Mouse (Mus musculus) mouse trophoblast stem cell (cell line): ENCODE data around the gene Tmem127.
"Not testable (repeated sequence)": the region's sequence is repeated elsewhere in the genome, so short reads cannot be mapped to it uniquely, and the experiment has no call there.

ENCODE experiments used
- in situ Hi-C, 2 experiments: fragments of 300-500 bp; cut with MseI, MboI; formaldehyde crosslinking; loops; 2 replicates in 1 of 2; 3 replicates in 1 of 2; pipeline ENCODE4 v1.15.1; 2025

The Tmem127 gene

DNA sequence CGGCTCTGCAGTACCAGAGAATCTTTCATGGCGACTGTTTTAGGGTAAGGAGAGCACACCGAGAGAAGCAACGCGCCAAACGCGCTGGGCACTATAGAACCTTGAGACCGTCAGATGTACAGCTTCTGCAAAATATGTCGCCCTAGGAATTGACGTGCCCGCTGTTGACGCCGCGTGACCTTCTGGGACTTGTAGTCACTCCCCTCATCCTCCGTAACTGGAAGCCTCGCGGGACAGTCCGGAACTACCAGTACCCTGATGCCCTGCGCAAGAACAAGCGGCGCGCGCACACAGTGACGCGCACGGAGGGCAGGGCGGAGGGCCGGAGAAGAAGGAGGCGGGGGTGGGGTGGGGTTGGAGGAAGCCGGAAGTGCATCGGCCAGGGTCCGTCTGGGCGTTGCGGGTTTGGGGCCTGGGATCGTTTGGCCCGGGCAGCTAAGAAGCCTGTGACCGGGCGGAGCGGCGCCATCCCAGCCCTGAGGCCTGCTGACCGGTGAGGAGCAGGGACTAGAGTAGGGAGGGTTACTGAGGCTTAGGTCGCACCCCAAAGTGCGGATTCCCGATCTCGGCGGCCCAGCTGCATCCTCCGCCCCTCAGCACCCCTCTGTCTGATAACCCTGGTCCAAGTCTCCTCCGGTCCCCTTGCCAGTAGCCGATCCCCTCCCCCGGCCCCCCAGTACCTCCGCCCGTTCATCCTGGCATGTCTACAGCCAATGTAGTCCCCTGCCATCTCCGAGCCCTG is at the start of gene Tmem127, which contains the start of gene Ciao1:
Tmem127 (plus strand) TSS at position 317 of the 742 bp plus-strand sequence.
Ciao1 (minus strand) TSS at position 225 of the 742 bp plus-strand sequence.
- in situ Hi-C loops, result no loop called here

- in situ Hi-C loops, result no loop called here
Observed at GRCm38 (mm10) chr2:127204932-127205331, 42.8 kb upstream of the Tmem127 start.

DNA sequence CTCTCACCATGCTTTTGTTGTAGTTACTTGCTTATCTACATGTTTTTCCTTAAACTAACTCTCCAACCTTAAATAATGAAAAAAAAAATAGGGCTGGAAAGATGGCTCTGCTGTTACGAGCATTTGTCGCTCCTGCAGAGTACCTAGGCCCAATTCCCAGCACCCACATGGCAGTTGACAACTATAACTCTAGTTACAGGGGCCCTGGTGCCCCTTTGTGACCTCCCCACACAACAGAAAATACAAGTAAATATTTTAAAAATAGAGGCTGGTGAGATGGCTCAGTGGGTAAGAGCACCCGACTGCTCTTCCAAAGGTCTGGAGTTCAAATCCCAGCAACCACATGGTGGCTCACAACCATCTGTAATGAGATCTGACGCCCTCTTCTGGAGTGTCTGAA is 41.8 kb upstream of the Tmem127 start:
- in situ Hi-C loops, result not testable (repeated sequence)

- in situ Hi-C loops, result no loop called here
Observed at GRCm38 (mm10) chr2:127206916-127207315, 40.8 kb upstream of the Tmem127 start.

DNA sequence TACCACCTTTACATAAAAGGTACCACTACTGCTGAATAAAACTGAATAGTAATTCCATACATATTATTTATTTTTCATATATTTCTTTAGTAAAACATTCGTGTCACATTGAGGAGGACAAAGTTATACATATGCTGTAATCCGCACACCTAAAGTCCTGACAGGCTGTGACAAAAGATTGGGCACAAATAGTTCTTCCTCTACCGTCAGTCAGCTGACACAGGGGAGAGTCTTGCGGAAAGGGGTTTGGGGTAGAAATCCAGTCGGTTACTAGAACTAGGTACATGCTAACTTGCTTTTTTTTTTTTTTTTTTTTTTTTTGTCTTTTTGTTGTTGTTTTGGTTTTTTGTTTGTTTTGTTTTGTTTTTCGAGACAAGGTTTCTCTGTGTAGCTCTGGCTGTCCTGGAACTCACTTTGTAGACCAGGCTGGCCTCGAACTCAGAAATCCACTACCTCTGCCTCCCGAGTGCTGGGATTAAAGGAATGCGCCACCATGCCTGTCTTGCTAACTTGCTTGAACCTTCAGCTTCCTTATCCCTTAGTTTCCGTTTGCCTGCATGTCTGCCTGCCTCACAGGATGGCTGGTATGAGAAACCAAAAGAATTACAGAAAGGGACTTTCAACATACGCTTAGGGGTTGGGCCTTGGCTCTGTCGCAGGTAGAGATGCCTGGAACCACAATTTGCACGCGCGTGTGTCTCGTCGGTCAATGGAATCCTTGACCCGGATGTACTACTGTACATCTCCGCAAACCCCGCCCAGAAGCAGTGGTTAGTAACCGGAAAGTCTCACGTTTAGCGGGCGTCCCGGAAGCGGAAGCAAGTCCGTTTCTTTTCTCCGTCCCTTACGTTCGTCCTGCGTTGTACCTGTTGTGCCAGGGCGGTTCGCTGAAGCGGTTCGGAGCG is 39.9 kb upstream of the Tmem127 start, which contains the start of the genes 1810024B03Rik and Snrnp200:
1810024B03Rik (minus strand) TSS at position 734 of the 905 bp plus-strand sequence.
Snrnp200 (plus strand) TSS at position 840 of the 905 bp plus-strand sequence.
- in situ Hi-C loops, result no loop called here

DNA sequence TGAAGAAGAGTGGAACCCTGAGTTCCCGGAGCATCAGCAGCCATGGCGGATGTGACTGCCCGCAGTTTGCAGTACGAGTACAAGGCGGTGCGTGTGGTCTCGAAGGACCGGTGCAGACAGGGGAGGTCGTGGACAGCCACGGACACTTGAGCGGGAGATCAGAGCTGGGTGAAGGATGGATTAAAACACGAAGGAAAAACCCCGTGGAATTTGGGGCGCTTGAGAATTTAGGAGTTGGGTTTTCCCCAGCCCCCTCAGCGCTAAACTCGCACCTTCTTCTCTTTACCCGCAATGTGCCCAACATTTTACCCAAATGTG is 39.3 kb upstream of the Tmem127 start:
- in situ Hi-C loops, result no loop called here

- in situ Hi-C loops, result no loop called here
Observed at GRCm38 (mm10) chr2:127210701-127211100, 37.0 kb upstream of the Tmem127 start.

DNA sequence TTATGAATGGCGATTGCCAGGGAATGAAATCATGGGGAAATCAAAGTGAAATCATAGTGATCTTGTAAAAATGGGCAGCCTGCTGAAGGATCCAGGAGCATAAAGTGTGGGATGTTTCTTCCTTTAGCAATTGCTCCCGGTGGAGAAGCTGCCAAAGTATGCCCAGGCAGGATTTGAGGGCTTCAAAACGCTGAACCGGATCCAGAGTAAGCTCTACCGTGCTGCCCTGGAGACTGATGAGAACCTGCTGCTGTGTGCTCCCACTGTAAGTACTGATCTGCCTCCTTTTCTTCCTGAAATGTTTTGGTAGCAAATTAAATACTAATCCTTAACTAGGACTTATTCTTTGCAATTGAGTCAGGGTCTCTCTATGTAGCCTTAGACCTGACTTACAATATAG is 30.0 kb upstream of the Tmem127 start:
- in situ Hi-C loops, result no loop called here

DNA sequence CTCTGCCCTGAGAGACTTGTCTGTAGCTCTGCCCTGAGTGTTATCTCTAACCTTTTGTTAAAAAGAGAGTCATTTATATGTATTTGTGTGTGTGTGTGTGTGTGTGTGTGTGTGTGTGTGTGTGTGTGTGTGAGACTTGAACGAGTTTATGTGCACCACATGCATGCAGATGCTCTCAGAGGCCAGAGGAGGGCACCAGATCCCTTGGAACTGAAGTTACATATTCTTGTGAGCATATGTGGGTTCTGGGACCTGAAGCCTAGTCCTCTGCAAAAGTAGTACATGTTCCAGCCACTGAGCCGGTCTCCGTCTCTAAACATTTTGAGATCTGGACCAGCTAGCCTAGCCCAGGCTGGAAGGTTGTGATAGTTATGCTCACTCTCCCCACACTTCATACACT is 22.4 kb upstream of the Tmem127 start:
- in situ Hi-C loops, result no loop called here

DNA sequence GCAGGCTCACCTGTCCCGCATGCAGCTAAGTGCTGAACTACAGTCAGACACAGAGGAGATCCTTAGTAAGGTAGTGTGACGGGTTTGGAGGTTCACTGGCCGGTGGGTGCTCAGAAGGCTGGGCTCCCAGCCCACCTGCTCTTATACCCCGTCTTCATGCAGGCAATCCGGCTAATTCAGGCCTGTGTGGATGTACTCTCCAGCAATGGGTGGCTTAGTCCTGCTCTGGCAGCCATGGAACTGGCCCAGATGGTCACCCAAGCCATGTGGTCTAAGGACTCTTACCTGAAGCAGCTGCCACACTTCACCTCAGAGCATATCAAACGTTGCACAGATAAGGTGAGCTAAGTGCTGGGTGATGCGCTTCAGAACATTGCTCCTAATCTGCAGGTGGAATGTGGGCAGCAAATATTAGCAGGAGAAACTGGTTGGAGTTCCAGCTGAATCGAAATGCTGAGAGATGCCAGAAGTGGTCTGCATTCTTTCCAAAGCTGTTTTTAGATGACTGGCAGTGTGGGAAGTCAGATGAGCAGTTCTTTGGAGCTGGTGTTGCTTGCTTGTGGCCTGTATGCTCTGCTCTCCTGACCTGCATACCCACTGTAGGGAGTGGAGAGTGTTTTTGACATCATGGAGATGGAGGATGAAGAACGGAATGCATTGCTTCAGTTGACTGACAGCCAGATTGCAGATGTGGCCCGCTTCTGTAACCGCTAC is 9.7 kb upstream of the Tmem127 start:
- in situ Hi-C loops, result no loop called here

DNA sequence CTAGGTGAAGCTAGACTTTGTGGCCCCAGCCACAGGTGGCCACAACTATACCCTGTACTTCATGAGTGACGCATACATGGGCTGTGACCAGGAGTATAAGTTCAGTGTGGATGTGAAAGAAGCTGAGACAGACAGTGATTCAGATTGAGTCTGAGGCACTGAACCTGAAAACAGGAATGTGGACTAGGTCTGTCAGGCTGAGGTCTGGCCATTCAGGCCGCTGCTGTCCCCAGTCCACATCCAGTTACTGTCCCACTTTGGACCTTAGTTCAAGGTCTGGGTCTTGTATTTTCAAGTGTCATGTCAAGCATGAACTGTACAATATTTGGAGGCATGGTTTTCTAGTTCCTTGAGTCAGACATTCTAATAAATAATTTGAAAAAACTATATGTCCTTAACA is 7.6 kb upstream of the Tmem127 start:
- in situ Hi-C loops, result no loop called here

DNA sequence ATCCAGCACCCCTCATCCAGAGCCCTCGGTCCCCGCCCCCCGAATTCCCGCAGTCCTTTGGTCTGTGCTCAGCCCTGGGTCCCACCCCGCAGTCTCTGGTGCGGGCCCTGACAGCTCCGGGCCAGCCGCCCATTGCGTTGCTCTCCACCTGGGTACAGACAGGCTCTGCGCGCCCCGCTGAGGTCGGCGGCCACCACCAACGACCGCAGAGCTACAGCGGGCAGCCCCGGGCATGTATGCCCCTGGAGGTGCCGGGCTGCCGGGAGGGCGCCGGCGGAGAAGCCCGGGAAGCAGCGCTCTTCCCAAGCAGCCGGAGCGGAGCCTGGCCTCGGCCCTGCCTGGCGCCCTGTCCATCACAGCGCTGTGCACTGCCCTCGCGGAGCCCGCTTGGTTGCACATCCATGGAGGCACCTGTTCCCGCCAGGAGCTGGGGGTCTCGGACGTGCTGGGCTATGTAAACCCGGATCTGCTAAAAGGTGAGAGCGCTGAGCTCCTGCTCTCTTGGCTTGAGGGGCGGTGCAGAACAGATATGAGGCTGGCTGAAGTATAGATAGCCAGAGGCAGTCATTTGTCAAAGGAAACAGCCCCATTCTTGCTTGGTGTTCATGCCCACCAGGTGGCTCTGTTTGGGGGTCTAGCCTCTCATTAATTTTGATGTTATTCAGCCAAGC is 761 bp downstream of the Tmem127 start:
- in situ Hi-C loops, result no loop called here

DNA sequence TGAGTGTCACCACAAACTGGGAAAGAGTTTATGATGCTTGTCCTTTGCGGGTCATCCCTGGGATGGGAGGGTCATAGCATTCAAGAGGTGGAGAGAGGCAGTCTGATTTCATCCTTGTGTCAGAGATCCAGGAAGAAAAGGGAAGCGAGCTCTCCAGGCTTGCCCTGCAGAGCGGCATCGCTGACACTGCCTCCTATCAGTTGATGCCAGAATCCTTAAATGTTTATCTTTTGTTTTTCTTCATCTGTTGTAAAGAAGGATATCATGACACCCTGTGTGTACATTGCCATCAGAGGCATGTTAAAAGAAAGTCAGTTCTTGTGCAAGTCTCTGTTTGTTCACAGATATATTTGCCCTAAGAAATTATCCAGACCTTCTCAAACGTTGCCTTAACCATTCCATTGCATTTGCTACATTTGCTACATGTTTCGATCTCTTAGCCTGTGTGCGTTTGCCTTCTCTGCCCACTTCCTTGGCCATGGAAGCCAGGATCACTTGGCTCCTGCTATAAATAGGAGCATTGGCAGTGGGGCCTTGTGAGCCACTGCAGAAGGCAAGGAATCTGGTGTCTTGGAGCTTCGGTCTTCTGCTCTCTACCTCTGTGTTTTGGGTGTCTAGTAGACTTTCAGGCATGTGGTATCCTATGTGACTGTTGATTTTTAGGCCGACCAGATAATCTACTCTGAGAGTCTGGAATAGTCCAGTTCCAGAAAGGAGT is 2.7 kb downstream of the Tmem127 start:
- in situ Hi-C loops, result no loop called here

DNA sequence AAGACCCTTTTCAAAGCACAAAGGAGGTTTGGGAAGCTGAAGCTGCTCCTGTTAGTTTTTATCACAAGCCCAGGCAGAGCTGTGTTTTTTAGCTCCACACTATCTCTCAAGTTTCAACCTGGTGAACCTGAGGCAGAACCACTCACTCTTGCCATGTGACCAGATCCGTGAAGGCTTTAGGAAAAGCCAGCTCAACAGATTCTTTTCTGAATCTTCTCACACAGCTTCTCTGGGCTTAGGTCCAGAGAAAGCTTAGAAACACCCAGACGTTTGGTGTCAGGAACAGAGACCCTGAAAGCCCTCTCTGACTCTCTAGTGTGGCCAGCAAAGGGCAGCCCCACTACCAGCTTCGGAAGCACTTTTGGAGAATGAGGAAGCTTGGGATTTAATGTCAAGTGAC is 3.7 kb downstream of the Tmem127 start:
- in situ Hi-C loops, result no loop called here

DNA sequence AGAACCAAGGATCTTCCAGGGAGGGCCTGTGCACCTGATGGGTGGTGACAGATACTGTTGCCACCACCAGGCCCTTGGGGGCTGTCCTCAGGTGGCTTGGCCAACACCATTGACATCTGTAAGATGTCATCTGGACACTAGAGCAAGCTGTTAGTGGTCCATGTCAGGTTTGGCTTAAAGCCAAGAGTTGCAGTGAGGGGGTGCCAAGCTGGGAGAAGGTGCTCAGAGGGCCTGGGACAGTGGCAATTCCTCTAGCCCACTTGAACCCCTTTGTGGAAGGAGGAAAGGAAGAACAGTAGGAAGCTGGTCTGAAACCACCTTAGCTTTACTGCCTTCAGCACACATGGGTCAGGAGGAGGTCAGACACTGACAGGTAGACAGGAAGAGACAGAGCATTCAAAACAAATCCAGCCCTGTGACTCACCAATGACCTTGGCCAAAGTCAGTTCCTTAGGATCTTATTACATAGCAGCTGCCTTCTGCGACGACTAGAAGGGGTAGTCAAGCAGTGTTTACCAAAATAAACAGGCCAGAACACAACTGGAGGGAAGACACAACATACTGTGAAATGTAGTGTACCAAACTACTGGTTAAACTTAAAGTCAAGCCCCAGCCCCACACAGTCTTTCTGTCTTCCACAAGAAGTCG is 4.3 kb downstream of the Tmem127 start:
- in situ Hi-C loops, result no loop called here

- in situ Hi-C loops, result no loop called here
Observed at GRCm38 (mm10) chr2:127252787-127253186, 5.1 kb downstream of the Tmem127 start.

DNA sequence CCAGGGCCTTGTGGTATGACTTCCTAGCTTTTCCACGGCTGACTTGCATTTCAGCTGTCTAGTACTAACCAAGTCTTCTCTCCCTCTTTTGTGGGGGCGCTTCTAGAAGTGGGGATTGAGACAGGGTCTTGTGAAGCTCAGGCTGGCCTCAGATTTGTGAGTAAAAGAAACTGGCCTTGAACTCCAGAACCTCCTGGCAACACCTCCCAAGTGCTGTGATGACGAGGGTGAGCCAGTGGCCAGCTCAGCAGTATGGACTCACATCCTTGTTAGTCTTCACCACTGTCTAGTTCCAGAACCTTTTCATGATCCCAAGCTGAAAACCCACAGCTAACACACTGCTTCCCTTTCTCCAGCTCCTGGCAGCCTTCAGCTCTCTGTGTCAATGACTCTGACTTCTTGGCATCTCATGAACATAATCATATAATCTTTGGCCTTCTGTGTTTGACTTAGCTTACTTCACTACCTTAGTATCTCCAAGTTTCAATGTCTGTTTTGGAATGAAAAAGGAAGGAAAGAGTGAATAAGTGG is 7.0 kb downstream of the Tmem127 start:
- in situ Hi-C loops, result no loop called here

DNA sequence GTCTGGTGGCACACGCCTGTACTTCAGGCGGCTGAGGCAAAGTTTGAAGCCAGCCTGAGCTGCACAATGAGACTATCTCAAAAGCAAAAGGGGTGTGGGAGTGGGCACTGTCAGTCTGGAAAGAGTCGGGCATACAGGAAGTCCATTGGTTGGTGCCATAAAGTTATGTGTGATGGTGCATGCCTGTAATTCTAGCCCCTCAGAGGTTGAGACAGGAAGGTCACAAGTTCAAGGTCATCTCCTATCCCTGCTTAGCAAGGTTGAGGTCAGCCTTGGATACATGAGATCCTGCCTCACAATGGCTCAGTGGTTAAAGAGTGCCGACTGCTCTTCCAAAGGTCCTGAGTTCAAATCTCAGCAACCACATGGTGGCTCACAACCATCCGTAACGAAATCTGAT is 7.6 kb downstream of the Tmem127 start:
- in situ Hi-C loops, result no loop called here

DNA sequence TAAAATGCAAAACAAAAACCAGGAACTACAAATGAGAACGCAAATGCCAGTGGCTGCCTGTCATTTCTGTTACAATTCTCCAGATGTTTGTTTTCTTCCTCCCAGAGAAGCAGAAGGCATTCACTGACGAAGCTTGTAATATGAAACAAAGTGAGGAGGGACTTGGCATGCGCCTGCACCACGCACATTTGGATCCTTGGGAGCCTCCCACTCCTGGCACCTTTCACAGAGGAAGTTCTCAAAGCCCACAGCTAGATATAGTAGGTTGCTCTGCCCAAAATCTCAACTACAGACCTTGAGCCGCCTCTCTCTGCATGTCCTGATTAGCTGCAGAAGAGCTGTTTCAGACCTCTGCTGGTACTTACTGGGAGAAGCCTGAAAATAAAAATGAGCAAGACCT is 11.6 kb downstream of the Tmem127 start:
- in situ Hi-C loops, result no loop called here

GRCm38 (mm10) chr2:127262480-127262879 is 14.8 kb downstream of the Tmem127 start:
- in situ Hi-C loops, result no loop called here
